Mouse (Mus musculus): Measurements from ENCODE around the gene Tesc. TPM values are rescaled to one million over a fixed set of nuclear protein-coding genes. Genes with fewer than 3 reads are reported as not detected.

Tesc gene
- polyA plus RNA-seq, 1 experiment = 2.7 TPM

DNA sequence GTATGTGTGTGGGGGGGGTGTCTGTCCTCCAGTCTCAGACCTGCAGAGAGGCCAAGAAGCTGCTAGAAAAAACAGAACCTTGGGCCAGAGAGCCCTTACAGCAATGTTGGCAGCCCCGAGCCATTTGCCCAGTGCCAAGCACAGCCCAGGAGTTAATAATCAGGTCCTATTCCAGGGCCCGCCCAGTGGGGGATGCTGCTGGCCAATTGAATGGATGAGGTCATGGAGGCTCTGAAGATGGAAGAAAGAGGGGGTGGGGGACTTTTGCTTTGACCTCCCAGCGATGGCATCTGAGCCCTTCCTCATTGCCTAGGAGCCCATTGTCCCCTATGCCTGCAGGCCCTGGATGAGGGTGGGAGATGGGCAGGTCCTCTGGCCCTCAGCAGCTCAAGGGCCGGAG lies 4.0 kb downstream of the Tesc start:
- TF ChIP-seq POLR2A (IDR thresholded peaks at IDR 0.05; ENCODE audit: control insufficient read depth, low read depth, low read length) (no peak), CTCF (IDR thresholded peaks at IDR 0.05; ENCODE audit: control insufficient read depth, insufficient read depth, insufficient replicate concordance, low read depth, low read length) (no peak)
- Histone ChIP-seq H3K27ac (ENCODE audit: control insufficient read depth, insufficient read depth, low read depth, low read length) (no peak overlapping the region), H3K36me3 (ENCODE audit: control insufficient read depth, insufficient read depth, low read length) (no peaks in the 10 kb centered on the region), H3K4me3 (ENCODE audit: control insufficient read depth, low read depth, low read length) (no peak overlapping the region), H3K4me1 (ENCODE audit: control insufficient read depth, insufficient read depth, low read length) (peaks cover 22% of the 10 kb centered on the region), H3K27me3 (ENCODE audit: control insufficient read depth, insufficient read depth, low read length) (peaks cover 2% of the 10 kb centered on the region; the same call in 1 of the 2 replicates)

DNA sequence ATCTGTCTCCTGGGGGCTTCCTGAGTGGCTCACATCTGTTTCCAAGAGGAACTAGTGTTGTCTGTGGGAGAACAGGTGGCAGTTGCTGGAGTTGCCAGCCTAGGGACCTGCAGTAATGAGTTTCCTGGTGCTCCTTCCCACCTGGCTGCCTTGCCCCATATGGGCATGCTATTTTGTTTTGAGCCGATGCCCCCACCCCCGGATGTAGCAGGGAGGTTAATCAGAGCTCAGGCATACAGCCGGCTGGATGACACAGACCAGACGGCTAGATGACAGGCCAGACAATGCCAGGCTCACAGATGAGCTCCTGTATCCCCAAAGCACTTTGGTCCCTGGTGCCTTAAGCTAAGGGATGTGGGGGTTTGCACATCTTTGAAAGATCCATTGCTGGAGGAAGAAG lies 5.8 kb downstream of the Tesc start:
- no peak for TF ChIP-seq CTCF (IDR thresholded peaks at IDR 0.05; ENCODE audit: control insufficient read depth, insufficient read depth, insufficient replicate concordance, low read depth, low read length)
- Histone ChIP-seq H3K27ac (ENCODE audit: control insufficient read depth, insufficient read depth, low read depth, low read length) (no peak overlapping the region), H3K4me3 (ENCODE audit: control insufficient read depth, low read depth, low read length) (no peak overlapping the region), H3K4me1 (ENCODE audit: control insufficient read depth, insufficient read depth, low read length) (peaks cover 17% of the 10 kb centered on the region), H3K36me3 (ENCODE audit: control insufficient read depth, insufficient read depth, low read length) (no peaks in the 10 kb centered on the region), H3K27me3 (ENCODE audit: control insufficient read depth, insufficient read depth, low read length) (no peaks in the 10 kb centered on the region)

DNA sequence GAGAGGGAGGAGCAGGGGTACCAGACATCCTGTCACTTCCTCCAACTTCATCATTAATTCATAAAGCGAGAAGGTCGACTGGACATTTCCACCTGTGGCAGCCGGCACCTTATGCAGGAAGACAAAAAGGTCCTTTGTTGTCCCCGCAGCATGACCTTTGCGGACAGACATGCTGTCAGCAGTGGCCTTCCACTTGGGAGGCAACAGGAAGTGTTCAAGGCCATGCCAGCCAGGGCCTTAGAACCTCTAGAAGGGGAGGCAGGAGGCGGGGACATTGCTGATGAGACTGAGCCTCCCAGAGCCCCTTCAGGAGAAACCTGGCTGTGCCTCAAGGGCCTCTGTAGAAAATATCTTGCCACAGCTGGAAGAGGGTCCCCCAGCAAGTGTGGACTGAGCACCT lies 6.2 kb downstream of the Tesc start:
- Histone ChIP-seq H3K4me3 (ENCODE audit: control insufficient read depth, low read depth, low read length) (no peak overlapping the region), H3K27me3 (ENCODE audit: control insufficient read depth, insufficient read depth, low read length) (no peaks in the 10 kb centered on the region), H3K4me1 (ENCODE audit: control insufficient read depth, insufficient read depth, low read length) (peaks cover 16% of the 10 kb centered on the region), H3K27ac (ENCODE audit: control insufficient read depth, insufficient read depth, low read depth, low read length) (no peak overlapping the region), H3K36me3 (ENCODE audit: control insufficient read depth, insufficient read depth, low read length) (no peaks in the 10 kb centered on the region)
- TF ChIP-seq POLR2A (IDR thresholded peaks at IDR 0.05; ENCODE audit: control insufficient read depth, low read depth, low read length) (no peak), CTCF (IDR thresholded peaks at IDR 0.05; ENCODE audit: control insufficient read depth, insufficient read depth, insufficient replicate concordance, low read depth, low read length) (no peak)

DNA sequence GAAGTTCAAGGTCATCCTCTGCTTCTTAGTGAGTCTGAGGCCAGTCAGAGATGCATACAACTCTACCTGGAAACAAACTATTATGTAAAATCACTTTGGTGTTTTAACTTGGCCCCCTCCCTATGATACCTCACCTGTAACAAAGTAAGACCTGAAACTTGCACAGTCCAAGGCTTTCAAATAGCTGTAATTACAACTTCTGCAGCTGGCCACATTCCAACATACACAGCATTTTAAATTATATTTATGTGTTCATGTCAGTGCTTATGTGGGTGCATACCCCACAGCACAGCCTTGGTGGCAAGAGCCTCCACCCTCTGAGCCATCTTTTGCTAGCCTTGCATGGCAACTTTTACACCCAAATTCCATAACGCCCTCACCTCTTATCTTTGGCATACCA lies 7.1 kb downstream of the Tesc start:
- H3K27me3 ChIP-seq (ENCODE audit: control insufficient read depth, insufficient read depth, low read length) = no peaks in the 10 kb centered on the region
- H3K36me3 ChIP-seq (ENCODE audit: control insufficient read depth, insufficient read depth, low read length) = no peaks in the 10 kb centered on the region
- peaks cover 9% of the 10 kb centered on the region for H3K4me1 ChIP-seq (ENCODE audit: control insufficient read depth, insufficient read depth, low read length)
- no peak overlapping the region for H3K27ac ChIP-seq (ENCODE audit: control insufficient read depth, insufficient read depth, low read depth, low read length)
- TF ChIP-seq CTCF (IDR thresholded peaks at IDR 0.05; ENCODE audit: control insufficient read depth, insufficient read depth, insufficient replicate concordance, low read depth, low read length) (no peak), POLR2A (IDR thresholded peaks at IDR 0.05; ENCODE audit: control insufficient read depth, low read depth, low read length) (no peak)
- H3K4me3 ChIP-seq (ENCODE audit: control insufficient read depth, low read depth, low read length) = no peak overlapping the region

DNA sequence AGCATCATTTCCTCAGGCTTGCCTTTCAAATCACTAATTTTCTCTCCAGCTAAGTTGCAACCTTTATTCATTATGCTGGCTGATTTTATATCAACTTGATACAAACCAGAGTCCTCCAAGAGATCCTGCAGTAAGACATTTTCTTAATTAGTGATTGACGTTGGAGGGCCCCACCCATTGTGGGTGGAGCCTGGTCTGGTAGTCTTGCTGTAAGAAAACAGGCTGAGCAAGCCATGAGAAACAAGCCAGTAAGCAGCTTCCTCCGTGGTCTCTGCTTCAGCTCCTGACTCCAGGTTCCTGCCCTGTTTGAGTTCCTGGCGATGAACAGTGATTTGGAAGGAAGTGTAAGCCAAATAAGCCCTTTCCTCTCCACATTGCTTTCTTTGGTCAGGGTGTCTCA lies 8.2 kb downstream of the Tesc start:
- no peaks in the 10 kb centered on the region for H3K36me3 ChIP-seq (ENCODE audit: control insufficient read depth, insufficient read depth, low read length)
- no peak overlapping the region for H3K4me3 ChIP-seq (ENCODE audit: control insufficient read depth, low read depth, low read length)
- TF ChIP-seq CTCF (IDR thresholded peaks at IDR 0.05; ENCODE audit: control insufficient read depth, insufficient read depth, insufficient replicate concordance, low read depth, low read length) (no peak), POLR2A (IDR thresholded peaks at IDR 0.05; ENCODE audit: control insufficient read depth, low read depth, low read length) (no peak)
- H3K4me1 ChIP-seq (ENCODE audit: control insufficient read depth, insufficient read depth, low read length) = peaks cover 9% of the 10 kb centered on the region
- H3K27me3 ChIP-seq (ENCODE audit: control insufficient read depth, insufficient read depth, low read length) = no peaks in the 10 kb centered on the region
- H3K27ac ChIP-seq (ENCODE audit: control insufficient read depth, insufficient read depth, low read depth, low read length) = no peak overlapping the region

DNA sequence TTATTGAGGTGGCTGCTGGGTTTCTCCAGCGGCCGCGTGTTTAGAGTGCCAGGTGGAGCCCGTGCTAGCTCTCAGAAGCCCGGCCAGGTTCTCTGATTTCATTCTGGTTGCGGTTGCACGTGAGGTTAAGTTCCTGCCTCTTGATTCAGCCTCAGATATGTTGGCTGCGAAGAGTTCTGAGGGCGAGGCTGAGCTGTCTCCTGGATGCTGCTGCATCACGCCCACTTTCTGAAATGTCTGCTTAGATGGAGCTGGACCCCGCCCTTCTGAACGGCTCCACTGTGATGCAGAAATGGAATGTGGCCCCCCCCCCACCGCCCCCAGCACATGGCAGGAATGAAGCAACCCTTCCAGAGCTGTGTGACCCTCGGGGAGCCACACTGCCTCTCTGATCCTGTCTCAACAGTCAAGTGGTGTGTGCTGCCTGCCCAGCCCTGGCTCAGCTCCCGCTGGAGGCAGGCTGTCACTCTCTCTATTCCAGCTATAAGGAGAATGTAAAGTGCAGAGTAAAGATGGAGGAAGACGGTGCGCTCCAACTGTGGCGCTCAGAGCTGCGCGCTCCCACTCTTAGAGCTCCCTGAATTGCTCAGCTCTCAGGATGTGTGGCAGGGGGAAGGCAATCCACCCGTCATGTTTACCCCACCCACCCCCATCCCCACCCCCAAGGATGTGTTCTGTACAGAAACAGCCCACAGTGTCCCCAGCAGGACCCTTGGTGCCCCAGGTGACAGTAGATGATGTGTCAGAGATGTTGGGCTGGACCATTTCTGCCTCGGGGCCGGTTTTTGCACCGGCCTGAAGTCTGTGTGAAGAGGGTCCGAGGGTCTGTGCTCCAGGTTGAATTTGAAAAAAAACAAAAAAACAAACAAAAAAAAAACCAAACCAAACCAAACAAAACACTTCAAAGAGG lies 9.6 kb downstream of the Tesc start:
- H3K36me3 ChIP-seq (ENCODE audit: control insufficient read depth, insufficient read depth, low read length) = no peaks in the 10 kb centered on the region
- H3K27ac ChIP-seq (ENCODE audit: control insufficient read depth, insufficient read depth, low read depth, low read length) = no peak overlapping the region

DNA sequence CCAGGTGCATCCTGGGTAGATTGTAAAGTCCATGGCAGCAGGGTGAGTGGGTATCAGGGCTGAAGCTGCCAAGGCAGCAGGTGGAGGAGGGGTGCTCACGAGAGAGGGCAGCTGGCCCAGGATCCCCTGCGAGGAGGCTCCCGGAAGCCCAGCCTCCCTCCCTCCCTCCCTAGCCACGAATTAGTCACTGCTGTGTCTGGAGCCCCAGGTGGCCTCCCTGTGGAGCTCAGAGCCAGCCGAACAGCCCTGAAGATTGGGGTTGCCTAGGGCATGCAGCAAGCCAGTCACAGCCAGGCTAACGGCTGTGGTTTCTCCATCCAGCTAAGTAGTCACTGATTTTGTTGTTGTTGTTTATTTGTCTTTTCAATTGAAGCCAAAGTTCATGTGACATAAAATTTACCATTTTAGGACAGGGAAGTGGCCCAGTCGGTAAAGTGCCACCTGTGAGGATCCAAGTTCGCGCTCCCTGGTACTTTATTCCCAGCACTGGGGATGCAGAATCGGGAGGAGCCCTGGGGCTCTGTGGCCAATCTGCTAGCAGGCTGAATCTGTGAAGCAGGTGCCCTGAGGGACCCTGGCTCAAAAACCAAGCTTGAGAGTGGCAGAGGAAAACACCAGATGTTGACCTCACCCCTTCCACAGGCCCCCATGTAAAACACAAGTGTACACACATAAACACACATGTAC lies 10.4 kb downstream of the Tesc start:
- H3K27me3 ChIP-seq (ENCODE audit: control insufficient read depth, insufficient read depth, low read length) = no peaks in the 10 kb centered on the region
- H3K36me3 ChIP-seq (ENCODE audit: control insufficient read depth, insufficient read depth, low read length) = no peaks in the 10 kb centered on the region
- H3K4me3 ChIP-seq (ENCODE audit: control insufficient read depth, low read depth, low read length) = no peak overlapping the region
- TF ChIP-seq CTCF (IDR thresholded peaks at IDR 0.05; ENCODE audit: control insufficient read depth, insufficient read depth, insufficient replicate concordance, low read depth, low read length) (no peak), POLR2A (IDR thresholded peaks at IDR 0.05; ENCODE audit: control insufficient read depth, low read depth, low read length) (no peak)
- no peak overlapping the region for H3K27ac ChIP-seq (ENCODE audit: control insufficient read depth, insufficient read depth, low read depth, low read length)
- peaks cover 9% of the 10 kb centered on the region for H3K4me1 ChIP-seq (ENCODE audit: control insufficient read depth, insufficient read depth, low read length)

More for the DNA sequence above, 9.6 kb downstream of the Tesc start:
- H3K27me3 ChIP-seq (ENCODE audit: control insufficient read depth, insufficient read depth, low read length) = no peaks in the 10 kb centered on the region
- no peak overlapping the region for H3K4me3 ChIP-seq (ENCODE audit: control insufficient read depth, low read depth, low read length)
- TF ChIP-seq POLR2A (IDR thresholded peaks at IDR 0.05; ENCODE audit: control insufficient read depth, low read depth, low read length) (no peak), CTCF (IDR thresholded peaks at IDR 0.05; ENCODE audit: control insufficient read depth, insufficient read depth, insufficient replicate concordance, low read depth, low read length) (no peak)
- H3K4me1 ChIP-seq (ENCODE audit: control insufficient read depth, insufficient read depth, low read length) = peaks cover 9% of the 10 kb centered on the region

Data from testis, adult 2 months (tissue).